Mouse (Mus musculus): ENCODE results near the gene Rtl1.

Rtl1 gene

DNA sequence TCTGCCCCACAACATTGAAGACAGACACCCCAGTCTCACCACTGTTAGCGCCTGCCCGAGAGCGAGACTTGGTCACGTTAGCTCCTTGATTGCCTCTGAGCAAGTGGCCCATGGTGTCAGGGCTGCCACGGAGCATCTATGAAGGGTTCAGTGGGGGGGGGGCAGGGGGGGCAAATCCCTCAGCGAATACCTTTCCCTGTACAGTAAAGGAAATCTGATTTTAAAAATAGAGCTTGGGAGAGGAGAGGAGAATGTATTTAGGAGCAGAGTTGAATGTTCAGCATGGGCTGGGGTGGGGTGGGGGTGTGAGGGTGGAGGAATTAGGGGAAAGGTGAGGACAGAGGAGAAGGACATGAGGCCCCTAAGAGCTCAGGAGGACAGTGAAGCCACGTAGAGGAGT, at the start of gene Rtl1:
TSS of gene Rtl1 (minus strand) at position 101 of the 400 bp plus-strand sequence.
- DNase-seq (ENCODE audit: low spot score in 2 of 2), result no peak

DNA sequence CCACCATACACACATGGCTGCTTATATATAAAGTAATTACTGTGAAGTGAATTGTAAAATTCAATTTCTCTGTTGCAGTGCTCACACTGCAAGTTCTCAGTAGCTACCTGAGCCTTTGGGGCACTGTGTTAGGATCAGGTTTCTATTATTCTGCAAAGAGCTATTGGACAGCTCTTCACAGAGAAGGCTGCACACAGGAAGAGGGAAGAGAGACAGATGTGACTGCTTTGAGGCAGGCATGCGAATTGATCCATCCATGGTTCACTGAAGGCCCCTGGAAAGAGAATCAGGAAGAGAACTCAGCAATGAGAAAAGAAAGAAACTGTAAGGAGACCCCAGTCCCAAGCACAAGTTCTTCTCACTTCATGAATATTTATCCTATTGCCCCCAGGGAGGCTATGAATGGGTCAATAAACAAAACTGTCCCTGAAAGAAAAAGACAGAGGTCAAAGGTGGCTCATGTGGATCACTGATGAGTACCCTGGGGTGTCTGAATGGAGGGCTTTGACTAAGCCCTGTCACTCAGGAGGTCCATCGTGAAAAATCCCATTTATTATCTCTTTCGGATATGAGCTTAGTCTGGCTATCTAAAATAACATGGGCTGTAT, 40.5 kb upstream of the Rtl1 start:
- DNase-seq (ENCODE audit: low spot score in 2 of 2), result no peak

DNA sequence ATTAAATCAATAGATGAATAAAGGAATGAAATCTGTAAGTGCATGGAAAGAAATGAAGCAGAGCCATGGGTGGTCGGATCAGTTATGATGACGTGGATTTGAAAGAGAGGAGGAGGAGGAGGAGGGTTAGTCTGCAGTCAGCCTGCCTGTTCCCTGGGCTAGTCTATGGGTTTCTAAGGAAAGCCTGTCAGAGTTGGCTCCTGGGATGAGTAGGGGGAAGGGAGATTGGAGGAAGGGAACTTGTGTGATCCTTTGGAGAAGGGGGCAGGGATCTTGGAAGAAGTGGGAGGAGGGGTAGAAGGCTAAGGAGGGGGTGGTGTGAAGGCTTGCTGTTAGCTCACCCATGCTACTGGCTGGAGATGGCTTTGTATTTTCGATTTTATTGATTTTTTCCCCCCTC, 31.9 kb upstream of the Rtl1 start:
- no peak for DNase-seq (ENCODE audit: low spot score in 2 of 2)

DNA sequence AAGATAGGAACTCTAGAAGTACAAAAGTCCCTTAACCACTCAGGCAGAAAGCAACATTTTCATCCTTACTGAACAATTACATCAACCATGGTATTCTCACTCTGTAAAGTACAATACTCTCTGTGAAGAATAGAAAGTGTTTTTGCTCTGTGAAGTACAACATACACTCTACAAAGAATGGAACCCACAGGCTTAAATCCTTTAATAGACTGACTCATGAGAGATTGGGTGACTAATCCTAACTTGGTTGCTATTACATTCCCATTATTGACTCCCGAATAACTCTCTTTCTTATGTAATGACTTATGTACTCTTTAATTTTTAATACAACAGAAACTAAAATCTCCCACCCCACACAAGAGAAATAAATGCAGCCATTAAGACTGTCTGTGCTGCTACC, 28.8 kb upstream of the Rtl1 start:
- DNase-seq (ENCODE audit: low spot score in 2 of 2), result no peak

DNA sequence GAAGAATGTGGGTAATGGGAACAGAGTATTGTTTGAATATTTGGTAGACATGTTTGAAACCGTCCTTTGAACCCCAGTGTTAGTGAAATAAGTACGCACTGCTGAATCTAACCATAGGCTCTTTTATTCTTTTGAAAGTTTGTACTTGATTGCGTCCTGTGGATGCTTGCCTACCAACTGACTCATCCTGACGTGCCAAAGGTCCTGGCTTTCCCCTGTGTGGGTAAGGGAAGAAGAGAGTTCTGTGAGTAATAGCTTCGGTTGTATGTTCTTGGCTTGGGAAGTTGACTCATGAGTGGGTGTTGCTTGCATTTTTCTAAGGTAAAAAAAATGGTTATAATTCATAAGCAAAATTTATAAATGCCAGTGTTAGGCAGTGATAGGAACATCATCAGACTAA, 26.8 kb upstream of the Rtl1 start:
- DNase-seq (ENCODE audit: low spot score in 2 of 2), result no peak

DNA sequence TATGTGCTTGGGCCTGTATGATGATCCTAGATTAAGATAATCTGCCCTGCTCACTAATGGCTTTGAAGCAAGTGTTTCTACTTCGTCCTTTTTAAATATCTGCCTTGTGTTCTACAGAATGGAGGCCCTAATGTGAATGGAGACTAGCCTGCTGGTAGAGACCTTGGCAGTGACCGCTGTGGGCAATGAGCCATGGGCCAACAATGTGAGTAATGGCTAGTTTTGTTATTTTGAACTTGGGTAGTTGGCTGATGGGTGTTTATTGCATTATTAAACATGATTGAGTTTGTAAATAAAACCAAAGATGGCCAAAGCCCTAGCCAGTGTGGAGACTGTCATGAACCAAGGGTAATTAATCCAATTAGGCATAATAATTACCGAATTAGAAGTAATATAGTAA, 20.1 kb upstream of the Rtl1 start:
- DNase-seq (ENCODE audit: low spot score in 2 of 2), result no peak

DNA sequence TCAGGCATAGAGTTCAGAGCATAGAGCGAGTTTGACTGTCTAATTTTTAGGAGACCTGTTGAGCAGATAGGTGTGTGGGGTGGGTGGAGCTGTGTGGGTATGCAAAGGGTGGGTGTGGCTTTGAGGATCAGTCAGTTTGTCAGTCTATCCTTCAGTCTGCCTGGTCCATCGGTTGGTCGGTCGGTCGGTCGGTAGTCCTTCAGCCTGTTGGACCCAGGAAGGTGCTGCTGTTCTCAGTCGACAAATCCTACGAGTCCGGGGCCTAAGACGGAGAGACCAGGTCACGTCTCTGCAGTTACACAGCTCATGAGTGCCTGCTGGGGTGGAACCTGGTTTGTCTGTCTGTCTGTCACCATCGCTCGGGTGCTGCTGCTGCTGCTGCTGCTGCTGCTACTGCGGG, 17.9 kb upstream of the Rtl1 start:
- no peak for DNase-seq (ENCODE audit: low spot score in 2 of 2)

DNA sequence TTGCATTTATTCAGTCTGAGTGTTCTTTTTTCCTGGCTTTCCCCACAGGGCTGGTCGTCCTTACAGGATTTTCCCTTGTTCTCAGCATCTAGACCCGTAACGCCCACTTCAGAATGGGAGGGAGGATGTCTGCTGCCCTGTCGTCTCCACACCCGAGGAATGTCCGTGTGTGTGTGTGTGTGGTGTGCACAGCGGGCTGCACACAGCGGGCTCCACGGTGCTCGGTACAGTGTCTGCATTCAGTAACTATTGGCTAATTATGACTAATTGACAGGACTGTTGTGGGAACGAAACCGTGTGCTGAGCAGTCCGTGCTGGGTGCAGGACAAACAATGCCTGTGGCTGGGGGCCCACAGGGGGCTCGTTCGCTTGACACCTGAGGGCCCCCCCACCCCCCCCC, 17.0 kb upstream of the Rtl1 start:
- no peak for DNase-seq (ENCODE audit: low spot score in 2 of 2)

DNA sequence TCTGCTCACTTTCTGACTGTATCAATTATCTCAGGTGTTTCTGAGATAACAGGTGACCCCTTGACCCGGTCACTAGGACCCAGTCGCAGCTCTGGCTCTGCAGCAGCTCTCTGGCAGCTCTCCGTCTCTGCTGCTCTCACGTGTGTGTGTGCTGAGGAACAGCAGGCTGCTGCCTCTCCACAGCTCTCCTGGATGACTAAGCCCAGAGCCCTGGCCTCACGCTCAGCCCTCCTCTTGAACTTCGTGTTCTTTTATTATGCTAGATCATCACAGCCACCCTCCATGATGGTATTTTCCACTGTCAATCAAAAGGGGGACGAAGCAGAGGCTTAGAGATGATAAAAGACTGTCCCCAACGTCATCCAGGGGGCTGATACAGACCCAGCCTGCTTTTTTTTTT, 15.2 kb upstream of the Rtl1 start:
- no peak for DNase-seq (ENCODE audit: low spot score in 2 of 2)

DNA sequence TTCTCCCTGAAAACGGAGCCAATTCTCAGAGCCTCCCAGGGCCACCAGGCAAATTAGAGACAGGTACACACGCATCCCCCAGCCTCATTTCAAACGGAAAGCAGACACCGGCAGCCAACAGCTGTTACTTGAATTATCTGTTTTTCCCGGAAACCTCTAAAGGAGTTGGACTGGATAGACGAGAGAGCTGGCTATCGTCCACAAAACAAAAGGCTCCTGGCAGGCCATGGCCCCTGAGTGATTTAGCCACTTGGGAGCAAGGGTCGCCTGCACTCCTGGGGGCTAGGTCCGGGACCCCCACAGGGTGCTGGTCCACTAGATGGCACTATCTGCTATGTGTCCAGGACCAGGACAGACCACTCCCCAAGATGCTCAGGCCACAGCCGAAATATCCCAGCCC, 14.3 kb upstream of the Rtl1 start:
- DNase-seq (ENCODE audit: low spot score in 2 of 2), result no peak

DNA sequence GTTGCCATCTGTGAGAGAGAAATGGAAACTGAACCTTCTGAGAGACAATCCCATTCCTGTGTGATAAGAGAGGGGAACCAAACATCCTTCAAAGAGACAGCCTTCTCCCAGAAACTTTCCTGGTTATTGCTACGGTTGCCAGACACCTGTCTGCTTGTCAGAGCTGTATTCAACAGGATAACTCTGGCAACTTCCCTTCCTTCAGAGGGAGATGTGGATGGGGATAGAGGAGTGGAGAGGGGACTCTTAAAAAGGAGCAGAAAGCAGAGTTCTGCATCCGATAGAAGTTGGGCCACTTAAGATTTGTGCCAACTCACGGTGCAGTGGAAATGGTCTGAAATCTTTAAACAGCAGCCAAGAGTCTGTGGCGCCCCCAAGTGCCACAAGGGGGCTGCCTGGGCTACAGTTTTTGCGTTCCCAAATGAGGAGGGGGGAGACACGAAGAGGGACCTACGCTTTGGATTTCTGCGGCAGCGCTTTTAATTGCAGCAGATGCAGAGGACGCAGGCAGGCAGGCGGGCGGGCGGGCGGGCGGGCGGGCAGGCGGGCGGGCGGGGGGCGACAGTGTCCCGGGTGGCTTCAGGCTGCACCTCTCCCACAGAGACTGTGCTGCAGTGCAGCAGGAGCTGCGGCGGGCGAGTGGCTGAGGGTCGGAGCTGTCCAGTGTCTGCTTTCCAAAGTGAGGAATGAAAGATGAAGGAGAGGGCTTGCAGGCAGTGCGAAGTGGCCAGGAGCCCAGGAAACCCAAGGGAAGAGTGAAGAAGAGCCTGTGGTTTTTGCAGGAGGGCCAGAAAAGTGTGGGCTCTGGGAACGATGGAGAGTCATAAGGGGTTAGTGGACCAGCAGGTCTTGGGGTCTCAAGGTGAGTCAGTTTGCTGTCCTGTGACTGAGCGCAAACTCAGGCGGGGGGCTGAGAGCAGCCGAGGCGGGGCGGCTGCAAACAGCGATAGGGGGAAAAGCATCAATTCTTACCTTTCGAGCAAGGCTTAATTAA, 12.6 kb upstream of the Rtl1 start:
- no peak for DNase-seq (ENCODE audit: low spot score in 2 of 2)

DNA sequence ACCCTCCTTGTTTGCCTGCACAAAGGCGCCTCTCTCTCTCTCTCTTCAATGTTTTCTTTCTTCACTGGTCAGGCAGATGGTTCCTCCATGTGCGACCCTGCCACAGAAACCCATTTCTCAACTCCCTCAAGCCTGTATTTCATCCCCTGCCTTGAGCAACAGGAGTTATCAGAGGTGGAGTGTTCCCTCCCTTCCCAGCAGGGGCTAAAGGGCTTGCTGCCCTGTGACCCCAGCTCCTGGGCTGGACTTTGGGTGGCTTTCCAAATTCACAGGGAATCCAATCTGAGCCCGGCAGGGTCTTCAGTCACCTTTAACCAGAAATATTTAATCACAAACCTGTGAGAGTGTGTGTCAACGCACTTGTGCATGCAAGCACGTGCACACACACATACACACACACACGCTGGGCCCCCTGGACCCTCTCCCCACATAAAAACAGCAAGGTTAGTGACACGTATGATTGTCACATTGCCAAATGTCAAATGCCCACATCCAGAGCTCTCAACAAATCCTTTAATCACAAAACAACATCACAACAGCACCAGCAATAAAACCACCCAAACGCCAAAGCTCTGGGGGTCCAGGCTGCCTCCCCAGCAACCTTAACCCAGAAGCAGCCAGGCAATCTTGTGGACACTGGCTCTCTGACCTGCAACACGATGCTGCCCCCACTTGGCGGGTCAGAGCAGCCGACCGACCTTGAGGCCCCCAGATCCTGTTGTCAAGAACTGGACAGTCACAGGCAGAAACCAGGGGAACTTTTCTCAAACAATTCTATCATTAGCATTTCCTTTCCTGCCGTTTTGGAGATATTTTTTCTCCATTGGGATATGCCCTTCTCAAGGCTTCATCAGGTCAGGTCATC, 8.7 kb upstream of the Rtl1 start:
- DNase-seq (ENCODE audit: low spot score in 2 of 2), result no peak

DNA sequence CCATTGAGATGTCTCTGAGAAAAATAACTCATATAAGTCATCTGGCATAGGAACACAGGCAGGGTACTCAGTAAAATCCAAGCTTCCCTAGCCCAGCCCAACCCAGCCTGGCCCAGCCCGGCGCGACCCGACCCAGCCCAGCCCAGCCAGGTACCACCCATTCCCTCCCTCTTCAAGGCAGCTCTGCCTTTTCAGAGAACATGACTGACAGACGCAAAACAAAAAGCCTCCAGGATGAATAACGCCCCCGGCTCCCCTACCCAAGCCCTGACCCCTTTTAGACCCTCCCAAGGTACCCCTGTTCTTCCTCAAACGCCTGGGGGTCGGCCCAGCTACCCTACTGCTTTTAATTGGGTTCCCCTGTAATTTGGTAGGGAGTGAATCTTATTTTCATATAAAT, 7.8 kb upstream of the Rtl1 start:
- no peak for DNase-seq (ENCODE audit: low spot score in 2 of 2)

DNA sequence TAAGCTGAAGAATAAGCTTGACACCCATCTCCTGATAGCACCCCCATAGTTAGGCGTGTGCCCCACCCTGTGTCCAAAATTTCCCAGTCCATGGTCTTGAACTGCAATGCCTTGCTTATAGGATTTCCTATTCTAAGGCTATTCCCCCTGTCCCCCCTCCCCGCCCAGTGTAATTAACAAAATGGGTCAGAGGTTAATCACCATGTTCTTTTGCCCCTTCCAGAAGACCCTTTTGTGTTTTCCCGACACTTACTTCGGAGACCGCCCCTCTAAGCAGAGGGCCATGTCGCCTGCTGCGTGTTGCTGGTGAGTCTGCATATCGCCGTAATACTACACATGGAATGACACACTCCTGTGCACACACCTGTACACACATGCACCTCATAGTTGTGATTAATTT, 7.1 kb upstream of the Rtl1 start:
- no peak for DNase-seq (ENCODE audit: low spot score in 2 of 2)

DNA sequence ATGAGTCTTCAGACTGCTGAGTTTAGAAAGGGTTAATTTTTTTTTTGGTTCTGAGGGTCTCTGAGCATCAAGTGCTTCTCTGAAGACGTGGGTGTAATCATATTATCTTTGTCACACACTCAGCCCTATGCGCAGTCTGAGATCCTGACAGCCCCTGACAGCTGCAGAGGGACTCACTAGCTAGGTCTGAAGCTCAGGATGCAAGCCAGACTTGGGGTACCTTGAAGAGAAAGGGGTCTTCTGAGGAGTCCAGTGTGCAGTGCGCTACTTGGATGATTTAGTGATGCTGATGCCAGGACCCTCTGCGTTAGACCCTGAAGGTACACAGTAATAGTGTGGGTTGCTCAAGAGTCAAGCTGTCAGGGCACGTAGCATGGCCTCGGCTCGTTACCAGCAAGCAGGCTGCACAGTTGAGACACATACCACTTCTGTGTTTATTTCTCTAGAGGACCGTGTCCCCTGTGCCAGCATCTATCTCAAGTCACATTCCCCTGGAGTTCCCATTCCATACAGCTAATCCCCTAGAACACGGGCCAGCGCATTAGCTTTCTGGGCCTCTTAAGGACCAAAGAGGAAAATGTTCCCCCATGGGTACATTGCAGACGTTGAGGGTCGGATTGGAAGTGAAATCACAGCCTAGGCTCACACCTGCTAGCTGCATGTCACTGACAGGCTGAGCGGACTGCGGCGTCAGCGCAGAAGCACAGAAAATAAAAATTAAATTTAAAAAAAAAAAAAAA, 5.0 kb upstream of the Rtl1 start:
- no peak for DNase-seq (ENCODE audit: low spot score in 2 of 2)

DNA sequence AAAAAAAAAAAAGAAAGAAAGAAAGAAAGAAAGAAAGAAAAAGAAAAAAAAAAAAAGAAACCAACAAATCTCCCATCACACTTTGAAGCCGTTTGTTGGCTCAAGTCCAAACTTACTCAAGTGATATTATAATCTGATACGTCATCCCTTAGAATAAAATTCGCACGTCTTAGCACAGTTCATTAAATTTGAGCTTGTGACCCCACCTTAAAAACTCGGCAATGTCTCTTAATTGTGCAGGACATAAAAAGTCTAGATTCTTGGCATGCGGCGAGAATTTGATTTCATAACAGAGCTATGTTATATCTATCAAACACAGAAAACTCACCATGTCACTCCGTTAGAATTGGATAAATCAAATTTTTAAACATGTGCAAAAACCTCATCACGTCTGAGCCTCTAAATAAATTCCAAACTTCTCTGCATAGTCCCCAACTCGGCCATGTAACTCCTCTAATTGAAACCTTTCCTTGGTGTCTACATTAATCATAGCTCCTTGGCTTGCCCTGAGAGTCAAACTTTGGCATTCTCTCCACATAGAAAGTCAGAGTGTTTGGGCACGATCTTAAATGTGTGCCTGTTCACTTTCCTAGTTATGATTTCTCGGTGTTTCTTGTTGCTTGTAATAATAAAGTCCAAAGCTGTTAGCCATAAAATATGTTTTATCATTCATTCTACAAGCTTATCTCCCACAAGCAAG, 1.4 kb downstream of the Rtl1 start:
- DNase-seq (ENCODE audit: low spot score in 2 of 2), result no peak

DNA sequence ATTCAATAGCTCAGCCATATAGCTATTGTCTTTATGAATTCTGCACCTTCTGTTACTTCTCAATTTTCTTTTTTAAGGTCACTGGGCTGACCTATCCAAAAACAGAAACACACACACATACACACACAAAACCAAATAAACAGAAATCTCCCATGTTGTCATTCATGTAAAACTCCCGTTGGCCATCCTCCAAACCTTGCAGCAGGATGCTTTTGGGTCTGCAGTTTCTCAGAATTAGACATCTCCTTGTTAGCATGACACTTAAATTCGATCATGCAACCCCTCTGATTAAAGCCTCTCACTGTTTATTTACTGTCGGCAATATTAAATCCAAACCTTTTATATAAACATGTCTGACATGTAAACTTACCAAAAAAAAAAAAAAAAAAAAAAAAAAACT, 3.4 kb downstream of the Rtl1 start:
- DNase-seq (ENCODE audit: low spot score in 2 of 2), result no peak

DNA sequence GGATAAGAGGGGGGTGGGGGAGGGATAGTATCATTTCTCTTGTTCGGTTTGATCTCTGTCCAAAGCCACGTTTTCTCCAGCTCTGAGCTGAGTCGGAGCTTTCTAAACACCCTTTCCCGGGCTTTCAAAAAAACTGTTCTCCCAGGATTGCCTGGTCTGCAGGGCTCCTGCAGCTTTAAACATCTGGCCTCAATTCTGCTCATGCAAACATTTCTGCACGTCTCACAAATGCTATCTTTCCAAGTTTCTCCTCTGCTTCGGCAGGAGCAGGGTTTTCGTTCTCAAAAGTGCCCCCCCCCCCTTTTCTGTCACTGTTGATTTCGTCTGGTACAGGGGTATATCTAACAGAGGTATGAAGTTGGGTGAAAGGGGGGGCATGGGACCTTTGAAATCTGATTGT, 3.9 kb downstream of the Rtl1 start:
- DNase-seq (ENCODE audit: low spot score in 2 of 2), result no peak

DNA sequence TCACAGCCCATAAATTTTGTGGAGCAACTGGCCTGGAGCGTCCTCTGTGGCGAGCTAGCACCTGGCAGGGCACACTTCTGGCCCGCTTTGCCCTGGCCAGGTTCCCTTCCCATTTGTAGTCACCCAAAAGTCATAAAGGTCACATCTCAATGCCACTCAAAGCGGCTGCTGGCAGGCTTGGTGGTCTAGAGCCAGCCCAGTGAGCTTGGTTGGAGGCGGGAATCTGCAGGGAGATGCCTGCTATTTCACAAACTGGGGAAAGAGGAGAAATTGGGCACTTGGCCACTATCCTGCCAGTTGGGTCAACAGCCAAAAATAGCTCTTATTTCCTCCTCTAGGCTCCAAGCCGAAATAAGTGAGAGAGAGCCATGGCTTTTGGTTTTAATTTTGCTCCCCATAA, 4.4 kb downstream of the Rtl1 start:
- DNase-seq (ENCODE audit: low spot score in 2 of 2), result no peak

DNA sequence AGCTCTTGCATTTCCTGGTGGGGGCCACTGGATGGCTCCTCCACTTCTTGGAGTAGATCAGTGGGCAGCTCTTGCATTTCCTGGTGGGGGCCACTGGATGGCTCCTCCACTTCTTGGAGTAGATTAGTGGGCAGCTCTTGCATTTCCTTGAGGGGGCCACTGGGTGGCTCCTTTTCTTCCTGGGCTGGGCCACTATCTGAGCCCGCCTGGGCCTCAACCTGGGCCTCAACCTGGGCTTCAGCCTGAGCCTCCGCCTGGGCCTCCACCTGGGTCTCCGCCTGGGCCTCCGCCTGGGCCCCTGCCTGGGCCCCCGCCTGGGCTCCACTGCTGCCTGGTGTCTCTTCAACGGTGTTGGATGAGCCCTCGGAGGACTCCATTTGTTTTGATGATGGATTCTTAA, 5.2 kb downstream of the Rtl1 start:
- no peak for DNase-seq (ENCODE audit: low spot score in 2 of 2)

DNA sequence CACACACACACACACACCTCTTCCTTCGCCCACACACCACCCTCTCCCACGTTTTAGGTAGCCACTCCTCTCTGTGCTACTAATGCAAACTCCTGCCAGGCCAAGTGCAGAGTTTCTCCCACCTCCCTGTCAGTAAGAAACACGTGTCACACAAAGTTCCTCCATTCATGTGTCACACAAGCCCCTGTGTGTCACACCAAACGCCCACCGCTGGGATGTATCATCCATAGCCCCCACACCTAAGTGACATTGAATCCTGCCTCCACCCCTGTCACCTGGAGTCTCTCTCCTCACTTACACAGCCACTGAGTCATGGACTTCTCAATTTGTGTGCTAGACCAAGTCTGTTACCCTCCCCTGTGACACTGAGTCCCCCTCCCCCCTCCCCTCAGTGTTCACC, 17.9 kb downstream of the Rtl1 start:
- DNase-seq (ENCODE audit: low spot score in 2 of 2), result no peak

All from urinary bladder, adult 18-20 months (tissue).